Mouse (Mus musculus) spleen, adult 12 weeks (tissue): Measurements from ENCODE around the gene Psmg3.

Experiments
- DNase-seq: peaks from one replicate; pipeline ENCODE4 v3.0.0; 2022; ENCODE audit warnings: low spot score

Gene Psmg3

GRCm38 (mm10) chr5:139815964-139816363 is 10.7 kb downstream of the Psmg3 start:
- no peak for DNase-seq

- no peak for DNase-seq
These were observed 12.7 kb downstream of the Psmg3 start for GRCm38 (mm10) chr5:139813963-139814381.

DNA sequence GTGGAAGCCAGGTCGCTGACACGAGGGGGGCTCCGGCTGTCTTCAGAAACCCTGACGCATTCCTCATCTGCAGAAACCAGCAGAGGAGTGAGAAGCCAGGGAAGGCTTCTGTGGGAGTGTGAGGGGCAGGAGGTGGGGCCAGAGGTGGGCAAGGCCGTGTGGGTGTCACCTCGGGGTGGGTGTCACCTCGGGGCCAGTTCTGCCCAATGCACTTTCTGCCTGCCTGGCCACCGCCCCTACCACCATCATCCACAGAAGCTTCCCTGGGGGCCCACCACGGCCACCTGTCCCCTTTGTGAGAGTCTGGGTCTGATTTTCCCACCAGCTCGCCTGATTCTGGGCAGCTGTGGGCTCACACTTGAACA is 13.6 kb downstream of the Psmg3 start:
- no peak for DNase-seq

- no peak for DNase-seq
These were observed 14.1 kb downstream of the Psmg3 start for GRCm38 (mm10) chr5:139812398-139813125.

GRCm38 (mm10) chr5:139811677-139812397 is 14.8 kb downstream of the Psmg3 start:
- no peak for DNase-seq

DNA sequence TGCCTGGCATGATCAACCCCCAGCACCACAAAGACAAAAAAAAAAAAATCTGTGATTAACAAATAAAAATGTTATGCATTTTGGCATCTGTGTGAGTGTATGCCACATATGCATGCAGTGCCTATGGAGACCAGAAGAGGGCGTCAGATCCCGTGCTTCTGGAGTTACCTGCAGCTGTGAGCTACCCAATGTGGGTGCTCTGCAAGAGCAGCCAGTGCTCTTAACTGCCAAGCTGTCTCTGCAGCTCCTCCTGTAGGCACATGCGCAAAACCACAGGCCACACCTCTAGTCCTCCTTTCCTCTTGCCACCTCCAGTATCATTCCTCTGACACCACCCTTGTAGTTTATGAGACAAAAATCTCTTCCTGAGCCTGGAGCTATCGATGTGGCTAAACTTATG is 17.3 kb downstream of the Psmg3 start:
- DNase-seq, result no peak

DNA sequence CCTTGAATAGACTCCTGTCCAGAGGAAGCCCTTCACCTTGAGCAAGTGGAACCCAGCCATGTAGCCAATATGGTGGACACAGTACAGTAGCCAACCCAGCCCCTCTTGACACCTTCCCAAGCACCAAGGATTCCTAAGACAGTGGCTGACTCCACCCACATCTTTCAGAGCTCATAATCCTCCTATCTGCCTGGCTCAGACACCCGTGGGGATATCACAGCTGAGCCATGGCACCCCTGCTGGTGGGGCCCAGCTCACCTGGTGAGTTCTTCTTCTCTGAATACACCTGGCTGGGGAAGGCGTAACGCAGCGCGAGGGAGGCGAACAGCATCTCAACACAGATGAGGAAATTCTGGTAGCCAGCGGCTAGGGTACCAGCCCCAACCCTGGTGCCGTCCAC is 20.8 kb downstream of the Psmg3 start:
- DNase-seq, result no peak

DNA sequence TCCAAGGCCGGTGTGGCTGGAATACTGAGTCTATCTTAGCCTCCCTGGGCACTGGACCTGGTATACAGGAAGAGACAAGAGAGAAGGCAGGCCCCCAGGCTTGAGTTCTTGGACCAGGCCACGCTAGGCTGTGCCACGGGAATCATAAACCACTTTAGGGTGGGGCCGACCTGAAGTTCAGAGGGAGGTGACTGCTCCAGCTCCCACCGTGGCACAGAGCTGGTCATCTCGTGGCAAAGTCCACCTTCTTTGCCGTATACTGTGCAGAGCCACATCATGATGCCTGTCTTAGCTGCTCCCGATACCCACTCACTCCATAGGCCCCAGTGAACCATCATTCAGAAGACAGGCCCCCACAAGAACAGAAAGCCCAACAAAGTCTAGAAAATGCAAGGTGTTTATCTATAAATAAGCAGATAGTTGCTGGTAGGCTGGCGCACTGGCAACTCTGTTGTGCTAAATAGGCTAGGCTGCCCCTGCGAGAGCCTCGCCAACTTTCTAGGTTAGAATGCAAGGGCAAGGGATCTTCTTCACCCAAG is 22.0 kb downstream of the Psmg3 start:
- peak; percentile 62 for DNase-seq

- peak; percentile 70 for DNase-seq
These were observed 22.6 kb downstream of the Psmg3 start for GRCm38 (mm10) chr5:139804107-139804551.

- peak; percentile 68 for DNase-seq
These were observed 23.0 kb downstream of the Psmg3 start for GRCm38 (mm10) chr5:139803601-139804102.

DNA sequence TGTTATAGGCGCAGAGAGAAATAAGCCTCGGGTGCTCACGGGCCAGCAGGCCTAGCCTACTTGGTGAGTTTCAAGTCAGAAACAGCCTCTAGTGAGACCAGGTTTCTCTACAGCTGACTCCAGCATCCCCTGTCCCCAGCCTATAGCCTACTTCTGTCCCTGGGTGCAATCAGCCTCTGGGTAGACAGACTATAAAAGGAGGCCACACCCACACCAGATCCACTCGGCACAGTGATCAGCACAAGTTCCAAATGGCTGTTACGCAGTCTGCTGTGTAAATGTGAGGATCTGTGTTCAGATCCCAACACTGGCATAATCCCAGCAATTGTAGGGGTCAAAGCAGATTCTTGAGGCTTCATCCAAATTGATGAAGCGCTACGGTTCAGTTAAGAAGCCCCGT is 23.5 kb downstream of the Psmg3 start:
- DNase-seq, result no peak

GRCm38 (mm10) chr5:139801880-139802279 is 24.8 kb downstream of the Psmg3 start:
- DNase-seq, result no peak

DNA sequence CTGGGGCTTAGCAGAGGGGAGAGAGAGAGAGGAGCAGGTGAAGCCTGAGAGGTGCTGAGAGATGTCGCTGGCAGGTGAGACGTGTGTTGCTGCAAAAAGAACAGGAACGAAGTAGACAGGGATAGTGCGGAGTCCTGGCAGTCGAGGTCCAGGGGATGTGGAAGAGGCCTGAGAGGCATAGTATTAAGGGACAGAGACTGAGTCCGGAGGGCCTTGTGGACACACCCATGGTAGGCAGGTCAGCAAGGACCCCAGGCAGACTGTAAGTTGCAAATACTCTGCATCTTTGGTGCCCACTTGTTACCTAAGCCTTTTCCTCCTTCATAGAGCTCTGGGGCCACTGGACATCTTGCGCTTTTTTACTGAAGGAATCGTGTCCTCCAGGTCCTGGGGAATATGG is 25.5 kb downstream of the Psmg3 start:
- DNase-seq, result no peak

DNA sequence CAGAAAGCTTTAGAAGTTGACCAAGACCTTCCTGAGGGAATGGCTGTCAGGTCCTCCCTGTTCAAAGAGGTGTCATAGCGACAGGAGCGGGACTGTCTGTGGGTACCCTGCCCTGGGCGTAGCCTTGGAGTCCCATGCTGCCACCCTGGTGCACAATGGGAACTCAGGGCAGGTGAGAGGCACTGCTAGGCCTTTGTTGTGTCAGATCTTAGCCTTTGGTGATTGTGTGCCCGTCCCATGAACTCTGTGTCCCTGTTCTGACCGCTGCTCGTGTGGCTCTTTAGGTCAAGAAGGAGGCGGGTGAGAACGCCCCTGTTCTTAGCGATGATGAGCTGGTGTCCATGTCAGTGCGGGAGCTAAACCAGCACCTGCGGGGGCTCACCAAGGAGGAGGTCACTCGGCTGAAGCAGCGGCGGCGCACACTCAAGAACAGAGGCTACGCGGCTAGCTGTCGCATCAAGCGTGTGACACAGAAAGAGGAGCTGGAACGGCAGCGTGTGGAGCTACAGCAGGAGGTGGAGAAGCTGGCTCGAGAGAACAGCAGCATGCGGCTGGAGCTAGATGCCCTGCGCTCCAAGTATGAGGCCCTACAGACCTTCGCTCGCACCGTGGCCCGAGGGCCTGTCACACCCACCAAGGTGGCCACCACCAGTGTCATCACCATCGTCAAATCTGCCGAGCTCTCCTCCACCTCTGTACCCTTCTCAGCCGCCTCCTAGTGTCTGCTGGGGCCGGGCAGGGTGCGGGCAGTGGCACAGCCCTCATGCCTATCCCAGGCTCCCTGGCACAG is 26.7 kb downstream of the Psmg3 start:
- no peak for DNase-seq

GRCm38 (mm10) chr5:139799041-139799440 is 27.6 kb downstream of the Psmg3 start:
- DNase-seq, result no peak

GRCm38 (mm10) chr5:139798168-139798900 is 28.4 kb downstream of the Psmg3 start:
- no peak for DNase-seq

- no peak for DNase-seq
These were observed 29.1 kb downstream of the Psmg3 start for GRCm38 (mm10) chr5:139797473-139798167.

- DNase-seq, result no peak
These were observed 29.8 kb downstream of the Psmg3 start for GRCm38 (mm10) chr5:139796900-139797299.

GRCm38 (mm10) chr5:139796001-139796620 is 30.6 kb downstream of the Psmg3 start:
- no peak for DNase-seq

GRCm38 (mm10) chr5:139794938-139795337 is 31.7 kb downstream of the Psmg3 start:
- no peak for DNase-seq
